Mouse (Mus musculus): ENCODE measurements at regions not wholly inside any gene's neighbourhood (a gene's known extent, or its start where the extent isn't known, plus 50 kb on each side); places are given as distances from the start of the nearest gene placed in this dataset.

GRCm38 (mm10) chr4:54704696-54705095 is 240.2 kb upstream of the Zfp462 start:
- H3K9me3 ChIP-seq (replicated peaks; ENCODE audit: control insufficient read depth, low read length): no peaks in the 10 kb centered on the region
- no peaks in the 10 kb centered on the region for H3K36me3 ChIP-seq (ENCODE audit: control insufficient read depth, insufficient read depth)
- WGBS: 69% methylated on average over 5 of the region's 5 CpGs

GRCm38 (mm10) chr4:54709751-54710150 is 235.1 kb upstream of the Zfp462 start:
- Histone ChIP-seq H3K4me1 (ENCODE audit: control insufficient read depth, insufficient read depth, low read length) (no peaks in the 10 kb centered on the region), H3K9me3 (replicated peaks; ENCODE audit: control insufficient read depth, low read length) (no peaks in the 10 kb centered on the region), H3K9ac (ENCODE audit: low read length) (no peak overlapping the region), H3K27me3 (ENCODE audit: control insufficient read depth, insufficient read depth, low read length) (no peaks in the 10 kb centered on the region), H3K27ac (ENCODE audit: low read length) (no peak overlapping the region), H3K4me2 (ENCODE audit: low read depth, low read length) (no peak overlapping the region), H3K4me3 (ENCODE audit: low read length) (no peak overlapping the region), H3K36me3 (ENCODE audit: control insufficient read depth, insufficient read depth) (no peaks in the 10 kb centered on the region)
- no peak for ATAC-seq (replicated peaks; ENCODE audit: extremely low read depth, insufficient read depth, low FRiP score)

More at GRCm38 (mm10) chr4:54704696-54705095, 240.2 kb upstream of the Zfp462 start:
- ATAC-seq (replicated peaks; ENCODE audit: extremely low read depth, insufficient read depth, low FRiP score): no peak
- H3K27ac ChIP-seq (ENCODE audit: low read length): no peak overlapping the region
- no peaks in the 10 kb centered on the region for H3K27me3 ChIP-seq (ENCODE audit: control insufficient read depth, insufficient read depth, low read length)
- no peak overlapping the region for H3K4me2 ChIP-seq (ENCODE audit: low read depth, low read length)
- no peak overlapping the region for H3K9ac ChIP-seq (ENCODE audit: low read length)
- H3K4me3 ChIP-seq (ENCODE audit: low read length): no peak overlapping the region
- no peaks in the 10 kb centered on the region for H3K4me1 ChIP-seq (ENCODE audit: control insufficient read depth, insufficient read depth, low read length)

- Histone ChIP-seq H3K4me3 (ENCODE audit: low read length) (no peak overlapping the region), H3K9me3 (replicated peaks; ENCODE audit: control insufficient read depth, low read length) (no peaks in the 10 kb centered on the region), H3K4me1 (ENCODE audit: control insufficient read depth, insufficient read depth, low read length) (no peaks in the 10 kb centered on the region), H3K9ac (ENCODE audit: low read length) (no peak overlapping the region), H3K36me3 (ENCODE audit: control insufficient read depth, insufficient read depth) (no peaks in the 10 kb centered on the region), H3K4me2 (ENCODE audit: low read depth, low read length) (no peak overlapping the region), H3K27me3 (ENCODE audit: control insufficient read depth, insufficient read depth, low read length) (no peaks in the 10 kb centered on the region), H3K27ac (ENCODE audit: low read length) (no peak overlapping the region)
- 21% methylated on average over 3 of the region's 3 CpGs for WGBS
- ATAC-seq (replicated peaks; ENCODE audit: extremely low read depth, insufficient read depth, low FRiP score): peak; percentile 41; the same call in 1 of the 2 replicates
Observed at GRCm38 (mm10) chr4:54712929-54713328, 231.9 kb upstream of the Zfp462 start.

- Histone ChIP-seq H3K36me3 (ENCODE audit: control insufficient read depth, insufficient read depth) (no peaks in the 10 kb centered on the region), H3K9me3 (replicated peaks; ENCODE audit: control insufficient read depth, low read length) (no peaks in the 10 kb centered on the region), H3K9ac (ENCODE audit: low read length) (no peak overlapping the region), H3K27ac (ENCODE audit: low read length) (no peak overlapping the region), H3K4me2 (ENCODE audit: low read depth, low read length) (no peak overlapping the region), H3K4me3 (ENCODE audit: low read length) (no peak overlapping the region), H3K27me3 (ENCODE audit: control insufficient read depth, insufficient read depth, low read length) (no peaks in the 10 kb centered on the region), H3K4me1 (ENCODE audit: control insufficient read depth, insufficient read depth, low read length) (no peaks in the 10 kb centered on the region)
- 43% methylated on average over 9 of the region's 9 CpGs for WGBS
- ATAC-seq (replicated peaks; ENCODE audit: extremely low read depth, insufficient read depth, low FRiP score): no peak
Observed at GRCm38 (mm10) chr4:54714612-54715342, 230.1 kb upstream of the Zfp462 start.

- WGBS: 44% methylated on average over 1 of the region's 1 CpGs
- ATAC-seq (replicated peaks; ENCODE audit: extremely low read depth, insufficient read depth, low FRiP score): no peak
- Histone ChIP-seq H3K9ac (ENCODE audit: low read length) (no peak overlapping the region), H3K4me3 (ENCODE audit: low read length) (no peak overlapping the region), H3K4me2 (ENCODE audit: low read depth, low read length) (no peak overlapping the region), H3K27me3 (ENCODE audit: control insufficient read depth, insufficient read depth, low read length) (no peaks in the 10 kb centered on the region), H3K27ac (ENCODE audit: low read length) (no peak overlapping the region), H3K4me1 (ENCODE audit: control insufficient read depth, insufficient read depth, low read length) (no peaks in the 10 kb centered on the region), H3K36me3 (ENCODE audit: control insufficient read depth, insufficient read depth) (no peaks in the 10 kb centered on the region), H3K9me3 (replicated peaks; ENCODE audit: control insufficient read depth, low read length) (no peaks in the 10 kb centered on the region)
Observed at GRCm38 (mm10) chr4:54718083-54718482, 226.8 kb upstream of the Zfp462 start.

- Histone ChIP-seq H3K36me3 (ENCODE audit: control insufficient read depth, insufficient read depth) (no peaks in the 10 kb centered on the region), H3K4me3 (ENCODE audit: low read length) (no peak overlapping the region), H3K4me2 (ENCODE audit: low read depth, low read length) (no peak overlapping the region), H3K27me3 (ENCODE audit: control insufficient read depth, insufficient read depth, low read length) (no peaks in the 10 kb centered on the region), H3K27ac (ENCODE audit: low read length) (no peak overlapping the region), H3K4me1 (ENCODE audit: control insufficient read depth, insufficient read depth, low read length) (no peaks in the 10 kb centered on the region), H3K9me3 (replicated peaks; ENCODE audit: control insufficient read depth, low read length) (no peaks in the 10 kb centered on the region), H3K9ac (ENCODE audit: low read length) (no peak overlapping the region)
- 33% methylated on average over 5 of the region's 5 CpGs for WGBS
- ATAC-seq (replicated peaks; ENCODE audit: extremely low read depth, insufficient read depth, low FRiP score): no peak
Observed at GRCm38 (mm10) chr4:54739001-54739400, 205.8 kb upstream of the Zfp462 start.

GRCm38 (mm10) chr4:54751458-54751857 is 193.4 kb upstream of the Zfp462 start:
- no peak for ATAC-seq (replicated peaks; ENCODE audit: extremely low read depth, insufficient read depth, low FRiP score)
- no peaks in the 10 kb centered on the region for H3K4me1 ChIP-seq (ENCODE audit: control insufficient read depth, insufficient read depth, low read length)

GRCm38 (mm10) chr4:54756441-54756840 is 188.4 kb upstream of the Zfp462 start:
- no peak overlapping the region for H3K4me2 ChIP-seq (ENCODE audit: low read depth, low read length)
- H3K9me3 ChIP-seq (replicated peaks; ENCODE audit: control insufficient read depth, low read length): no peaks in the 10 kb centered on the region
- WGBS: 79% methylated on average over 4 of the region's 4 CpGs
- no peak overlapping the region for H3K9ac ChIP-seq (ENCODE audit: low read length)
- no peaks in the 10 kb centered on the region for H3K36me3 ChIP-seq (ENCODE audit: control insufficient read depth, insufficient read depth)
- H3K27ac ChIP-seq (ENCODE audit: low read length): no peak overlapping the region
- 0 out of 2 replicates have a peak, but pooled peaks cover 2% of the 10 kb centered on the region for H3K4me1 ChIP-seq (ENCODE audit: control insufficient read depth, insufficient read depth, low read length)
- no peak for ATAC-seq (replicated peaks; ENCODE audit: extremely low read depth, insufficient read depth, low FRiP score)
- H3K27me3 ChIP-seq (ENCODE audit: control insufficient read depth, insufficient read depth, low read length): no peaks in the 10 kb centered on the region
- H3K4me3 ChIP-seq (ENCODE audit: low read length): no peak overlapping the region

More at GRCm38 (mm10) chr4:54751458-54751857, 193.4 kb upstream of the Zfp462 start:
- Histone ChIP-seq H3K27ac (ENCODE audit: low read length) (no peak overlapping the region), H3K9ac (ENCODE audit: low read length) (no peak overlapping the region), H3K27me3 (ENCODE audit: control insufficient read depth, insufficient read depth, low read length) (no peaks in the 10 kb centered on the region), H3K4me3 (ENCODE audit: low read length) (no peak overlapping the region), H3K4me2 (ENCODE audit: low read depth, low read length) (no peak overlapping the region), H3K36me3 (ENCODE audit: control insufficient read depth, insufficient read depth) (no peaks in the 10 kb centered on the region), H3K9me3 (replicated peaks; ENCODE audit: control insufficient read depth, low read length) (no peaks in the 10 kb centered on the region; the same call in 1 of the 2 replicates)
- WGBS: 81% methylated on average over 2 of the region's 2 CpGs

GRCm38 (mm10) chr4:54757715-54758500 is 186.9 kb upstream of the Zfp462 start:
- no peaks in the 10 kb centered on the region for H3K9me3 ChIP-seq (replicated peaks; ENCODE audit: control insufficient read depth, low read length)
- H3K27me3 ChIP-seq (ENCODE audit: control insufficient read depth, insufficient read depth, low read length): no peaks in the 10 kb centered on the region
- no peaks in the 10 kb centered on the region for H3K36me3 ChIP-seq (ENCODE audit: control insufficient read depth, insufficient read depth)
- ATAC-seq (replicated peaks; ENCODE audit: extremely low read depth, insufficient read depth, low FRiP score): peak; percentile 68
- H3K4me2 ChIP-seq (ENCODE audit: low read depth, low read length): peak overlapping the region; percentile 55
- H3K27ac ChIP-seq (ENCODE audit: low read length): 0 out of 2 replicates have a peak overlapping the region, but pooled peaks have one; percentile 25
- H3K9ac ChIP-seq (ENCODE audit: low read length): no peak overlapping the region
- H3K4me1 ChIP-seq (ENCODE audit: control insufficient read depth, insufficient read depth, low read length): 0 out of 2 replicates have a peak, but pooled peaks cover 2% of the 10 kb centered on the region
- 32% methylated on average over 19 of the region's 19 CpGs for WGBS
- H3K4me3 ChIP-seq (ENCODE audit: low read length): peak overlapping the region; percentile 23
